Mouse (Mus musculus) small intestine, adult 10 weeks (tissue): ENCODE results near the gene Kyat3. TPM values are rescaled to one million over a fixed set of nuclear protein-coding genes. Genes with fewer than 3 reads are reported as not detected.

Source experiments
- polyA plus RNA-seq: library from polyadenylated mRNA; stranded (reverse); fragments of 350-450 nt; fragmentation: Illumina TruSeq; extraction: RNeasy Lipid Tissue Mini Kit (QIAGEN cat#74804); gene quantifications from one replicate; pipeline ENCODE4 v1.2.3, GENCODE M21; 2014; ENCODE audit warnings: low replicate concordance

Kyat3 gene
- 19.4 TPM for polyA plus RNA-seq

GRCm38 (mm10) chr3:142700442-142701322 is at the start of gene Kyat3:
Gene Kyat3 (plus strand): TSS chr3:142701051.

GRCm38 (mm10) chr3:142764995-142765777 is 64.3 kb downstream of the Kyat3 start, which contains the start of gene Gtf2b:
Gene Gtf2b (plus strand): TSS chr3:142765045.

Other genes starting within 250 kb of the Kyat3 start
- 9.6 TPM for gene Gbp5, start 207.1 kb upstream of the Kyat3 start, polyA plus RNA-seq
- 33.5 TPM for gene Gbp7, start 170.7 kb upstream of the Kyat3 start, polyA plus RNA-seq
- gene Gbp3, start 141.0 kb upstream of the Kyat3 start, polyA plus RNA-seq, result 22.2 TPM
- gene Gbp2b, start 106.2 kb upstream of the Kyat3 start, polyA plus RNA-seq, result 51.2 TPM
- gene Gbp2, start 80.4 kb upstream of the Kyat3 start, polyA plus RNA-seq, result 30.8 TPM
- 140 TPM for gene Gtf2b, start 64.0 kb downstream of the Kyat3 start, polyA plus RNA-seq
- gene Pkn2, start 181.0 kb downstream of the Kyat3 start, polyA plus RNA-seq, result 133 TPM